Mouse (Mus musculus) hindbrain, postnatal 0 days (tissue): ENCODE results near the gene Ankrd44. TPM values are rescaled to one million over a fixed set of nuclear protein-coding genes. Genes with fewer than 3 reads are reported as not detected.
A peak's percentile ranks its signal among the peaks of the same experiment; 100 is the strongest.

Source experiments
- ATAC-seq: fragments of 200-750 bp; cut with Nextera tagmentation; 2 replicates; pipeline ENCODE4 v1.8.0; 2017; ENCODE audit warnings: mild to moderate bottlenecking, moderate TSS enrichment, moderate library complexity
- DNase-seq: peaks from one replicate; pipeline ENCODE4 v3.0.0-alpha.2; 2015; ENCODE audit warnings: low spot score
- H3K27ac ChIP-seq: fragments of 300-500 bp; sonication (generic); 2 replicates; pipeline ENCODE4 v1.5.1; 2014; ENCODE audit warnings: mild to moderate bottlenecking
- H3K27me3 ChIP-seq: fragments of 300-500 bp; sonication (generic); 2 replicates; pipeline ENCODE4 v1.6.1; 2014; ENCODE audit warnings: low read length, mixed read lengths; ENCODE audit not compliant: insufficient read depth
- H3K36me3 ChIP-seq: fragments of 300-500 bp; sonication (generic); 2 replicates; pipeline ENCODE4 v1.6.1; 2014; ENCODE audit warnings: low read length, mixed read lengths; ENCODE audit not compliant: insufficient read depth
- H3K4me1 ChIP-seq: fragments of 300-500 bp; sonication (generic); 2 replicates; pipeline ENCODE4 v1.6.1; 2014; ENCODE audit warnings: antibody characterized with exemption, low read length, mixed read lengths; ENCODE audit not compliant: insufficient read depth
- H3K4me2 ChIP-seq: fragments of 300-500 bp; sonication (generic); 2 replicates; pipeline ENCODE4 v1.6.1; 2014; ENCODE audit warnings: low read depth, mild to moderate bottlenecking, low read length, moderate library complexity, mixed read lengths
- H3K4me3 ChIP-seq: fragments of 300-500 bp; sonication (generic); 2 replicates; pipeline ENCODE4 v1.5.1; 2014; ENCODE audit warnings: low read length
- H3K9ac ChIP-seq: fragments of 300-500 bp; sonication (generic); replicated peaks from 2 replicates; pipeline ENCODE4 v1.6.1; 2014; ENCODE audit warnings: mild to moderate bottlenecking, low read length, moderate library complexity, mixed read lengths
- H3K9me3 ChIP-seq: fragments of 300-500 bp; sonication (generic); 2 replicates; pipeline ENCODE4 v1.6.1; 2016; ENCODE audit warnings: low read length, mixed read lengths
- CTCF ChIP-seq: IDR thresholded peaks from 2 replicates; pipeline ENCODE4 v1.5.1; 2016; ENCODE audit warnings: antibody characterized with exemption, control low read depth, low read depth
- WGBS: fragments of 180-500 bp; shearing (Covaris S2); extraction: QIAGEN DNeasy Blood & Tissue Kit; methylation state at CpG from one replicate; pipeline ENCODE4 v1.1.7; 2014; 5-methylcytosine and 5-hydroxymethylcytosine counted together
- polyA plus RNA-seq: library from polyadenylated mRNA; unstranded; fragments of >200 nt; fragmentation: Nextera tagmentation; extraction: Ambion mirVana; gene quantifications from 2 replicates; pipeline ENCODE4 v1.2.1, GENCODE M21; 2015
- total RNA-seq: library from RNA; depleted of rRNA; stranded (reverse); fragments of >200 nt; gene quantifications from 2 replicates; pipeline ENCODE4 v1.2.3, GENCODE M21; 2014

Gene Ankrd44
- total and polyA plus RNA-seq, 2 experiments from 2014 or later: 13.7 to 82.9 TPM

DNA sequence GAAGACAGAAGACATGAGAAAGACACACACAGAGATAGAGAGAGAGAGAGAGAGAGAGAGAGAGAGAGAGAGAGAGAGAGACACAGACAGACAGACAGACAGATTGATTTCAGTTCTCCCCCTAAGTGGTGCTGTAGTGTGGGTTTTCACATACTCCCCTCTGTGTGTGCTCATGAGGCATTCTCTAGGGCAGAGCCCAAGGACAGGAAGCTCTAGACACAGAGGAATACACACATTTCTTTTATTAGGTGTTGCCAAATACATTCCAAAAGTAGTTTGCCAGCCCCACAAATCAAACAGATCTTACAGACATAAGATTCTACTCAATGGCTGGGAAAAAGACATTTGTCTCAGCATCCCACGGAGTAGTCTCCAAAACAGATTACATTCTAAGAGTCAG lies 126.8 kb downstream of the Ankrd44 start:
- Histone ChIP-seq H3K27me3 (no peaks in the 10 kb centered on the region), H3K4me1 (no peaks in the 10 kb centered on the region), H3K9me3 (no peaks in the 10 kb centered on the region), H3K9ac (no peak overlapping the region), H3K36me3 (no peaks in the 10 kb centered on the region), H3K4me3 (no peak overlapping the region), H3K4me2 (no peak overlapping the region), H3K27ac (no peak overlapping the region)
- no peak for ATAC-seq
- TF ChIP-seq CTCF: no peak
- DNase-seq: no peak
- 82% methylated on average over 1 of the region's 1 CpGs for WGBS

DNA sequence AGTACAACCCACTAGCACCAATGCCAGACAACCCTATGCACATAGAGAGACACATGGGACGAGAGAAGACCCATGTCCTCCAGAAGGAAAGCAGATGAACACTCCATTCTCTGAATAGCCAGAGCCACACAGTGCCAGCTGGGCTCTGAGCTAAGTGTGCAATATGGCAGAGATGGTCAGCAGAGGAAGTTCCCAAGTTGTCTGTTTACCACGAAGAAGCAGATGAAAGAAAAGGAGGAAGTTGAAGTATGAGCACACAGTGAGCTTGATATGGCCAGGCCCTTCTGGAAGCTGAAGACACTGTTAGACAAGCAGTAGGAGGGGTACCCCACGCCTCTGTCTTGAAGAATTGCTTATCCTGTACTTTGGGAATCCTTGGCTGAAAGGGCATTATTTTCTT lies 127.8 kb downstream of the Ankrd44 start:
- ATAC-seq: no peak
- DNase-seq: no peak
- H3K4me2 ChIP-seq: no peak overlapping the region
- no peaks in the 10 kb centered on the region for H3K4me1 ChIP-seq
- WGBS: 73% methylated on average over 3 of the region's 3 CpGs
- H3K9me3 ChIP-seq: no peaks in the 10 kb centered on the region
- TF ChIP-seq CTCF: no peak
- H3K4me3 ChIP-seq: no peak overlapping the region
- H3K27ac ChIP-seq: no peak overlapping the region
- H3K9ac ChIP-seq: no peak overlapping the region
- no peaks in the 10 kb centered on the region for H3K27me3 ChIP-seq
- H3K36me3 ChIP-seq: no peaks in the 10 kb centered on the region

DNA sequence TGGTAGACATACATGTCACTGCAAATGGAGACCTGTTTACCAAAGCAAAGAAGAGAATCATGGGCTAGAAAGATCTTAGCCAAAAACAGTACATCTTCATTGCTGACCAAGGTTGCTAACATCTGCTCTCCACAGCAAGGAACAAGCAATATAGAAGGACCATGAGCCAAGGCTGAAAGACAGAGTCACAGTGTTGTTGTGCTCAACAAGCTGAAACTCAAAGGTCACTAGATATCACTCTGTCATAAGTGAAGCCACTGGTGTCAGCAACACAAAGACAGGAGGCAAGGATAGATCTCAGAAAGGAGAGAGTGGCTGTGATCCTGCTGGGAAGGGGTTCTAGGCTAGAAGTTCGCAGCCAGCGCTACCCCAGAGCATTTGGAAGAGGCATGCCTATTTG lies 131.5 kb downstream of the Ankrd44 start:
- WGBS: 87% methylated on average over 2 of the region's 2 CpGs
- H3K4me1 ChIP-seq: no peaks in the 10 kb centered on the region
- TF ChIP-seq CTCF: no peak

DNA sequence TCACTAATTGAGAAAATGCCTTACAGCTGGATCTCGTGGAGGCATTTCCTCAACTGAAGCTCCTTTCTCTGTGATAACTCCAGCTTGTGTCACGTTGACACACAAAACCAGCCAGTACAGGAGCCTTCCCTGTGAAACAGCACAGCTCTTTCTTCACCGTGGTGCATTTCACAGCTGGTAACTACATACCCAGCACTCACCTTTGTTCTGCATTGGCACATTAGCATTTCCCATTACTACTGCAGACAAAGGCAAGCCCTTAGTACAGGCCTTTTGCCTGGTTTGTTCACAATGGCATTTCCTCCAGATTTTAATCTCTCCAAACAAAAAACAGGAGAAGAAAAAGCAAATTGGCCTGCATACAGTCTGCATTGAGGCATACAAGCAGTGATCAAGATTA lies 134.8 kb downstream of the Ankrd44 start:
- no peak overlapping the region for H3K27ac ChIP-seq
- no peak for ATAC-seq
- WGBS: 34% methylated on average over 3 of the region's 3 CpGs

More for the DNA sequence above, 131.5 kb downstream of the Ankrd44 start:
- DNase-seq: no peak
- H3K9me3 ChIP-seq: no peaks in the 10 kb centered on the region
- no peak overlapping the region for H3K4me2 ChIP-seq
- no peak for ATAC-seq
- H3K27ac ChIP-seq: no peak overlapping the region
- no peak overlapping the region for H3K4me3 ChIP-seq
- no peak overlapping the region for H3K9ac ChIP-seq
- no peaks in the 10 kb centered on the region for H3K27me3 ChIP-seq
- H3K36me3 ChIP-seq: no peaks in the 10 kb centered on the region

DNA sequence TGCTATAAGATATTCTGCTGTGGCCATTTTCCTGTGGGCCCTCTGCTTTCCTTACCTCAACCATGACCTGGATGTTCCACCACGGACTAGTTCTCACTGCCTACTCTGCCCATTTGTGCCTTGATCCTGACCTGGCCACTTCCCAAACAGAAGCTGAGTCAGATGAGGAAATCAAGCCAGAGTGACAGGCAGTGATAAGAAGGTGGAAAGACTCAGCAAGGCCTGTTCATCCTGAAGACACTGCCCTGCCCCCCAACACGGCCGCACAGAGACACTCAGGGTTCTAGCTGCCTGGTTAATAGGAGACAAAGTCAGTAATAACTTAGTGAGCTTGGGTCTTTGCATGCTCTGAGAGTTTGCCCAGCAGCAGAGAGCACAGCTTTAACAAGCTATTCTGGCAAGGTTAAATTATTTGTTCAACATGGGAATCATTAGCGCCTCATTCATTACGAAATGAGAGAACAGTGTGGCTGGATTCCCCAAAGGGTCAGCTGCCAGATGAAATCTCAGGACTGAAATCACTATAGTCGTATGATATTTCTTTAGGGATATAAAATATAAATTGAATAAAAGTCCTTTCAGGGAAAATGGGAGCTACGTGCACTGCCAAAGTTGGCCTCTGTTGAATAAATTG lies 136.7 kb downstream of the Ankrd44 start:
- no peaks in the 10 kb centered on the region for H3K27me3 ChIP-seq
- H3K4me1 ChIP-seq: 0 out of 2 replicates have a peak, but pooled peaks cover 4% of the 10 kb centered on the region
- no peak overlapping the region for H3K9ac ChIP-seq
- H3K27ac ChIP-seq: no peak overlapping the region
- H3K4me3 ChIP-seq: no peak overlapping the region
- WGBS: 69% methylated on average over 7 of the region's 7 CpGs
- ATAC-seq: no peak
- TF ChIP-seq CTCF: no peak
- no peaks in the 10 kb centered on the region for H3K36me3 ChIP-seq
- H3K4me2 ChIP-seq: no peak overlapping the region
- no peaks in the 10 kb centered on the region for H3K9me3 ChIP-seq
- DNase-seq: no peak

More for the DNA sequence above, 134.8 kb downstream of the Ankrd44 start:
- no peak overlapping the region for H3K4me3 ChIP-seq
- no peak overlapping the region for H3K9ac ChIP-seq
- no peak for DNase-seq
- no peaks in the 10 kb centered on the region for H3K36me3 ChIP-seq
- 0 out of 2 replicates have a peak, but pooled peaks cover 4% of the 10 kb centered on the region for H3K4me1 ChIP-seq
- no peak for TF ChIP-seq CTCF
- H3K4me2 ChIP-seq: no peak overlapping the region
- H3K9me3 ChIP-seq: no peaks in the 10 kb centered on the region
- no peaks in the 10 kb centered on the region for H3K27me3 ChIP-seq

DNA sequence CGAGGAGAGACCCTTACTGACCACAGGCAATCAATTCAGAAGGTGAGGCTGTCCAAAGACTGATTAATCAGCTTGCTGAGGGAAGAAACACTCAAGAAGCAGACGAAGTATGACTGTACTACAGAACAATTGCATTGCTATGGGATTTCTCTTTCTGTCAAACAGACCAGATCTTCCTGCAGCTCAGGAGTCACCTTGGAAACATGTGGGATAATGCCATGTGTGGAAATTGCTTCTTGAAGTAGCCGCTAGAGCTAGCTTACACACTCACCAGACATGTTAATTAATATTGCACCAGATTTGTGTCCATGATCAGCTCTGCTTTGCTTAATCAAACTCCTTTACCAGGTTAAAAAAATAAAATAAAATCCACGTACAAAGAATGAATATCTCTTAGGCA lies 137.8 kb downstream of the Ankrd44 start:
- DNase-seq (peak; percentile 40), ATAC-seq (peak; percentile 69)
- Histone ChIP-seq H3K9ac (no peak overlapping the region), H3K9me3 (no peaks in the 10 kb centered on the region), H3K36me3 (no peaks in the 10 kb centered on the region), H3K27ac (peak overlapping the region; percentile 51; the same call in 1 of the 2 replicates), H3K4me3 (no peak overlapping the region), H3K4me2 (no peak overlapping the region), H3K27me3 (no peaks in the 10 kb centered on the region), H3K4me1 (0 out of 2 replicates have a peak, but pooled peaks cover 4% of the 10 kb centered on the region)
- 55% methylated on average over 4 of the region's 4 CpGs for WGBS
- no peak for TF ChIP-seq CTCF

DNA sequence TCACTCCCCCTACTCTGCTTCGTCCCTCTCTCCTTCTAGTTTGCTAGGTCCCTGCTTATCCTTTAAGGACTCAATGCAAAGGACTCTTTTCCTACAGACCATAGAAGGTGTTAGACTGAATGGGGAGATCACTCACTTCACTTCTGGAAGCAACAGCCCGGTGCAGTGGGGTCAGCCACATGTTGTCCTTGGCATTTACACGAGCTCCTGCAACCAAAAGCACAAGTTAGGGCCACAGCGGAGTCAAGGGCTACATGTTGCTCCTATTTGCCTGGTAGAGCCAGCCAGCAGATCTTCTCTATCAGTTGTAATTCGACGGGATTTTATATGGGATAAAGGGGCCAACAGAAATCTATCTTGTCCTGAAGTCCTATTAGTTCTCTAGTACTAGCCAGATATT lies 148.0 kb downstream of the Ankrd44 start:
- ATAC-seq: no peak
- no peak for DNase-seq
- 94% methylated on average over 6 of the region's 6 CpGs for WGBS

More for the DNA sequence above, 148.0 kb downstream of the Ankrd44 start:
- no peaks in the 10 kb centered on the region for H3K9me3 ChIP-seq
- H3K36me3 ChIP-seq: no peaks in the 10 kb centered on the region
- no peak for TF ChIP-seq CTCF
- H3K9ac ChIP-seq: no peak overlapping the region
- no peak overlapping the region for H3K4me2 ChIP-seq
- no peaks in the 10 kb centered on the region for H3K27me3 ChIP-seq
- H3K4me3 ChIP-seq: no peak overlapping the region
- no peaks in the 10 kb centered on the region for H3K4me1 ChIP-seq
- no peak overlapping the region for H3K27ac ChIP-seq
